Mouse (Mus musculus): ENCODE measurements around the gene Capza2. TPM values are rescaled to one million over a fixed set of nuclear protein-coding genes. Genes with fewer than 3 reads are reported as not detected.

Gene Capza2
- polyA plus RNA-seq, 1 experiment: 2.8 TPM

DNA sequence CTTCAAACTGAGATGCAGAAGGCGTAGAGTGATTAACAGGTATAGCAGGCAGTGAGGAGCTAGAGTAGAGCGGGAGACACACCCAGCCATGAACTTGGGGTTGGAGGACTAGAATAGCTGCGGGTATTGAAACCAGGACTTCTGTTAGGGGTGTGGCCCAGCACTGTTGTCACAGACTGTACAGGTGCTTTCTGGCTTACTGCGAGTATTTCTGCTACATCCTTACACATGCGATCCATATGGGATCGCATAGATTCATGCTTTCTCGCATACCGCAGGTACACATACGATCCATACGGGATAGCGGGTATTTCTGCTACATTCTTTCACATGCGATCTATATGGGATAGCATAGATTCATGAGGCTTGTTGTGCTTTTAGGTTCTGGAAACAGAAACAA is 32.3 kb downstream of the Capza2 start:
- 91% methylated on average over 12 of the region's 12 CpGs for WGBS
- no peak overlapping the region for H3K4me3 ChIP-seq (ENCODE audit: low read depth, low read length)

DNA sequence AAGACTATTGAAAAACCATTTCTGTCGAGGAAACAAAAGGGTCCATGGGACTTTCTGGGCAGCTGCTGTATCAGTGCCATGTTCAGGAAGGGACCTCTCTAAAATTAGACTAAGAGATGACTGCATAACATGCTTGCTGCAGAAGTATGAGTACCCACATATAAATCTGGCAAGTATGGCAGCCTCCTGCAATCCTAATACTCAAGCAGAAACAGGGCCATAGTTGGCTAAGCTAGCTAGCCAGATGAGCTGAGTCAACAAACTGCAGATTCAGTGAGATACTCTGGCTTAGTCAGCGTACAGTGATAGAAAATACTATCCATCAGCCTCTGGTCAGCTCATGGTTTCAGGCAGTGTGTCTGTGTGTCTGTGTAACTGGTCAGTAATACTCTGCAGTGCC is 33.8 kb downstream of the Capza2 start:
- Histone ChIP-seq H3K27ac (ENCODE audit: insufficient read depth, low read depth, low read length) (no peak overlapping the region), H3K36me3 (ENCODE audit: control insufficient read depth, insufficient read depth, low read length) (peaks cover 27% of the 10 kb centered on the region), H3K27me3 (ENCODE audit: control insufficient read depth, insufficient read depth, low read length) (no peaks in the 10 kb centered on the region), H3K4me3 (ENCODE audit: low read depth, low read length) (no peak overlapping the region), H3K4me1 (ENCODE audit: control insufficient read depth, insufficient read depth, insufficient read length, low read length) (no peaks in the 10 kb centered on the region)
- TF ChIP-seq CTCF (IDR thresholded peaks at IDR 0.05; ENCODE audit: extremely low read depth, insufficient read length, insufficient replicate concordance, low read depth, low read length): no peak
- TF ChIP-seq POLR2A (IDR thresholded peaks at IDR 0.05; ENCODE audit: low read depth, low read length): no peak
- WGBS: 78% methylated on average over 2 of the region's 2 CpGs

More for the DNA sequence above, 32.3 kb downstream of the Capza2 start:
- Histone ChIP-seq H3K27me3 (ENCODE audit: control insufficient read depth, insufficient read depth, low read length) (no peaks in the 10 kb centered on the region), H3K36me3 (ENCODE audit: control insufficient read depth, insufficient read depth, low read length) (peaks cover 34% of the 10 kb centered on the region), H3K4me1 (ENCODE audit: control insufficient read depth, insufficient read depth, insufficient read length, low read length) (no peaks in the 10 kb centered on the region), H3K27ac (ENCODE audit: insufficient read depth, low read depth, low read length) (no peak overlapping the region)
- TF ChIP-seq CTCF (IDR thresholded peaks at IDR 0.05; ENCODE audit: extremely low read depth, insufficient read length, insufficient replicate concordance, low read depth, low read length): no peak
- no peak for TF ChIP-seq POLR2A (IDR thresholded peaks at IDR 0.05; ENCODE audit: low read depth, low read length)

DNA sequence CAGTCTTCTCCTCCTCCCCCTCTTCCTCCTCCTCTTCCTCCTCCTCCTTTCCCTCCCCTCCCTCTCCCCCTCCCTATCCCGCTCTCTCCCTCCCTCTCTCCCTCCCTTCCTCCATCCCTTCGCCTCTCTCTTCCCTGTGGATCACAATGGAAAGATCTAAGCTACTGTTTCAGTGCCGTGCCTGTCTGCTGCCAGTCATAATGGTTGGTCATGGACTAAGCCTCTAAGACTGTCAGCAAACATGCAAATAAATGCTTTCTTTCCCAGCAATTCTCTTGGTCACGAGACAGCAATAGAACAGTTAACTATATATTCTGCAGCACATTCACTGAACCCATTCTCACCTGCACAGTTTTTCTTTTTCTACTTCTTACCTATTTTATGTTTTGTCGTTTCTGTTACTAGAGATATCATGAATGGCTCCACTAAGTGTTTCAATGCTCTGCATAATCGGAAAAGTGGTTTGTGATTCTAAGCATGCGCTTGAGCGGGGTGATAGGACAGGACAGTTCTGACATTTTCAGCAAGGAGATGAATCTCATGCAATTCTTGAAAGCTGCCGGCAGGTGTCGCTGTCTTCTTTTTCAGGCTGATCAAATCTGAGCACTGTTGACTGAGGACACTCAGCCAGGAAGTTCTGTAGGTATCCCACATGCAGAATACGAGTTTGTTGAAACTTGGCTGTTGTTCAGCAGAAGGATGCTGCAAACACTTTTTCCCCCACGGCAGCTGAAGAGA is 39.2 kb downstream of the Capza2 start:
- TF ChIP-seq POLR2A (IDR thresholded peaks at IDR 0.05; ENCODE audit: low read depth, low read length) (no peak), CTCF (IDR thresholded peaks at IDR 0.05; ENCODE audit: extremely low read depth, insufficient read length, insufficient replicate concordance, low read depth, low read length) (peak; percentile 46; the same call in 1 of the 2 replicates)
- Histone ChIP-seq H3K4me1 (ENCODE audit: control insufficient read depth, insufficient read depth, insufficient read length, low read length) (no peaks in the 10 kb centered on the region), H3K36me3 (ENCODE audit: control insufficient read depth, insufficient read depth, low read length) (no peaks in the 10 kb centered on the region), H3K4me3 (ENCODE audit: low read depth, low read length) (no peak overlapping the region), H3K27ac (ENCODE audit: insufficient read depth, low read depth, low read length) (no peak overlapping the region), H3K27me3 (ENCODE audit: control insufficient read depth, insufficient read depth, low read length) (no peaks in the 10 kb centered on the region)
- WGBS: 21% methylated on average over 12 of the region's 12 CpGs

DNA sequence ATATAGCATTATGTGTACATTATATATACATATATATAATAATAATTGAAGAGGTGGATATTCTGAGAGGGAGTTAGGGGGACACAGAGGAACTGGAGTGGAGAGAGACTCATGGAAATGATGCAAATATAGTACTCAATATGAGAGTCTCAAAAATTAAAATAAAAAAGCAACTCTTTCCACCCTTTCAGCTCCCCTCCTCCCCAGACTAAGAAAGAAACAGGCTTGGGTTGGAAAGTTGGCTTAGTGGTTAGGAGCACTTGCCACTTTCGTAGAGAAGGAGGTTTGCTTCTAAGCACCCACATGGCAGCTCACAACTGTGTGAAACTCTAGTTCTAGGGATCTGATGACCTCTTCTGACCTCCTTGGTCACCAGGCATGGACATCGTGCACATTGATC is 41.0 kb downstream of the Capza2 start:
- Histone ChIP-seq H3K27me3 (ENCODE audit: control insufficient read depth, insufficient read depth, low read length) (no peaks in the 10 kb centered on the region), H3K27ac (ENCODE audit: insufficient read depth, low read depth, low read length) (no peak overlapping the region), H3K36me3 (ENCODE audit: control insufficient read depth, insufficient read depth, low read length) (no peaks in the 10 kb centered on the region), H3K4me1 (ENCODE audit: control insufficient read depth, insufficient read depth, insufficient read length, low read length) (no peaks in the 10 kb centered on the region), H3K4me3 (ENCODE audit: low read depth, low read length) (no peak overlapping the region)
- no peak for TF ChIP-seq POLR2A (IDR thresholded peaks at IDR 0.05; ENCODE audit: low read depth, low read length)
- no peak for TF ChIP-seq CTCF (IDR thresholded peaks at IDR 0.05; ENCODE audit: extremely low read depth, insufficient read length, insufficient replicate concordance, low read depth, low read length)
- 59% methylated on average over 2 of the region's 2 CpGs for WGBS

DNA sequence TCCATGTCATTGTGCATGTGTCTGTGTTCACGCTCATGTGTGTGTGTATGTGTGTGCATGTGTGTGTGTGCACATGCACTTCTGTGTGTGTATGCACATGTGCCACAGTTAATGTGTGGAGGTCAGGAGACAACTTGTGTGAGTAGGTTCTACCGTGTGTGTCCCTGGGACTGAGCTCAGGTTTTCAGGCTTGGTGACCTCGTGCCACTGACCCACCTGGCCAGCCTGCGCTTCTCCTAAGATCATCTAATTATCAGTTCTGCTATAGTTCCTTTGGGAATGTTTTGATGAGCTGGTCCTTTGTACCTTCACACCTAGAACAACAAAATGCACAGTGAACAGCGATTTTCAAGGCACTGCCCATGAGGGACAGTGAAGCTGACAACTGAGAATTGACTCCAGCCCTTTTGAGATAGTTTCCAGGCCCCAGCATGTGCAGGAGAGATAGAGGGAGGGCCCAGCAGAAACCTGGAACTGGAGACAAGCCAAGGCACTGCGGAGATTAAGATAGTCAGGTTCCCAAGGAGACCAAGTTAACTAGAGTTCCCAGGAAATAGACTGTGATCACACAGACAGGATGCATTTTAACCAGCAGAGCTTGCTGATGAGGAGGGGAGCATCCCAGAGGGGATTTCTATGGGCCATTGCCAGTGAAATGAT is 44.4 kb downstream of the Capza2 start:
- 70% methylated on average over 6 of the region's 6 CpGs for WGBS
- H3K36me3 ChIP-seq (ENCODE audit: control insufficient read depth, insufficient read depth, low read length): no peaks in the 10 kb centered on the region
- TF ChIP-seq CTCF (IDR thresholded peaks at IDR 0.05; ENCODE audit: extremely low read depth, insufficient read length, insufficient replicate concordance, low read depth, low read length) (no peak), POLR2A (IDR thresholded peaks at IDR 0.05; ENCODE audit: low read depth, low read length) (no peak)
- no peaks in the 10 kb centered on the region for H3K4me1 ChIP-seq (ENCODE audit: control insufficient read depth, insufficient read depth, insufficient read length, low read length)
- H3K4me3 ChIP-seq (ENCODE audit: low read depth, low read length): no peak overlapping the region
- H3K27ac ChIP-seq (ENCODE audit: insufficient read depth, low read depth, low read length): no peak overlapping the region
- no peaks in the 10 kb centered on the region for H3K27me3 ChIP-seq (ENCODE audit: control insufficient read depth, insufficient read depth, low read length)

DNA sequence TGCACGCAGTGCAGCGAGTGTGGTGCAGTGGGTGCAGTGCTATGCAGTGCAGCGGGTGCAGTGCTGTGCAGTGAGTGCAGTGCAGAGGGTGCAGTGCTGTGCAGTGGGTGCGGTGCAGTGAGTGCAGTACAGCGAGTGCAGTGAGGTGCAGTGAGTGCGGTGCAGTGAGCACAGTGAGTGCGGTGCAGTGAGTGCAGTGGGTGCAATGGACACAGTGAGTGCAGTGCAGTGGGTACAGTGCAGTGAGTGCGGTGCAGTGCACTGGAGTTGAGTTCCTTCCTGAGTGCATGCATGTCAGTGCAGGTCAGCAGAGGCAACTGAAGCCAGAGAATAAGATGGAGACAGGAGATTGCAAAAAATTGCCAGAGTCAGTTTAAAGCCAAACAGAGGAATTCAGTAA is 45.8 kb downstream of the Capza2 start:
- WGBS: 99% methylated on average over 8 of the region's 8 CpGs
- Histone ChIP-seq H3K4me1 (ENCODE audit: control insufficient read depth, insufficient read depth, insufficient read length, low read length) (no peaks in the 10 kb centered on the region), H3K27ac (ENCODE audit: insufficient read depth, low read depth, low read length) (no peak overlapping the region), H3K36me3 (ENCODE audit: control insufficient read depth, insufficient read depth, low read length) (no peaks in the 10 kb centered on the region), H3K4me3 (ENCODE audit: low read depth, low read length) (no peak overlapping the region), H3K27me3 (ENCODE audit: control insufficient read depth, insufficient read depth, low read length) (no peaks in the 10 kb centered on the region)
- TF ChIP-seq CTCF (IDR thresholded peaks at IDR 0.05; ENCODE audit: extremely low read depth, insufficient read length, insufficient replicate concordance, low read depth, low read length) (no peak), POLR2A (IDR thresholded peaks at IDR 0.05; ENCODE audit: low read depth, low read length) (no peak)

DNA sequence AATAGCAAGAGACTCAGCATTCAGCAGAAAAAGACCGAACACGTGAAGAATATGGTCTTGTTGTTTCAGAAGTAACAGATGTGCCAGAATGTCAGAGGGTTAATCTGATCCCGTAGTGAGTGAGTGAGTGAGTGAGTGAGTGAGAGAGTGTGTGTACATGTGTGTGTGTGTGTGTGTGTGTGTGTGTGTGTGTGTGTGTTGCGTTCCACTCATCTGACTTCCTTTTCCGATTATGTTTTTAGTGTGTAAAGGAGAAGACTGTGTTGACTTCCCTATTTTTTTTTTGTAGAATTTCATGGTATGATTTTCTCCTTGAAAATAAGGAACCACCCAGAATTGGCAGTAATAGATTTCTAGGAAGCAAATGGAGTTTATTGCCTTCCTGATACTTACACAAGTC is 52.6 kb downstream of the Capza2 start:
- Histone ChIP-seq H3K4me3 (ENCODE audit: low read depth, low read length) (no peak overlapping the region), H3K4me1 (ENCODE audit: control insufficient read depth, insufficient read depth, insufficient read length, low read length) (no peaks in the 10 kb centered on the region), H3K36me3 (ENCODE audit: control insufficient read depth, insufficient read depth, low read length) (no peaks in the 10 kb centered on the region), H3K27ac (ENCODE audit: insufficient read depth, low read depth, low read length) (no peak overlapping the region), H3K27me3 (ENCODE audit: control insufficient read depth, insufficient read depth, low read length) (no peaks in the 10 kb centered on the region)
- TF ChIP-seq CTCF (IDR thresholded peaks at IDR 0.05; ENCODE audit: extremely low read depth, insufficient read length, insufficient replicate concordance, low read depth, low read length): no peak
- TF ChIP-seq POLR2A (IDR thresholded peaks at IDR 0.05; ENCODE audit: low read depth, low read length): no peak
- WGBS: 21% methylated on average over 5 of the region's 5 CpGs
